Mouse (Mus musculus): Measurements from ENCODE around the gene Foxi2. TPM values are rescaled to one million over a fixed set of nuclear protein-coding genes. Genes with fewer than 3 reads are reported as not detected.

Gene Foxi2
- total RNA-seq, 2 experiments from 2014 or later = not detected

Other genes starting within 250 kb of the Foxi2 start
- not detected for gene Nps, start 151.6 kb upstream of the Foxi2 start, total RNA-seq (2021)
- not detected for gene Clrn3, start 118.3 kb downstream of the Foxi2 start, total RNA-seq (2021)
- 10 to 100 TPM; 55.2 to 55.7 TPM for gene Ptpre, start 127.2 kb downstream of the Foxi2 start, total RNA-seq (2021)